Mouse (Mus musculus): ENCODE measurements around the gene Cog2.

- TF ChIP-seq CTCF (conservative IDR thresholded peaks at IDR 0.05; ENCODE audit: low read length) (no peak), NANOG (IDR thresholded peaks at IDR 0.05; ENCODE audit: borderline replicate concordance, low read length) (no peak)
Measured at GRCm38 (mm10) chr8:124576751-124577150, 56.2 kb downstream of the Cog2 start.

All from E14TG2a.4 (cell line).